Mouse (Mus musculus) hindbrain, embryonic 15.5 days (tissue): ENCODE data around the gene Etfb. TPM values are rescaled to one million over a fixed set of nuclear protein-coding genes. Genes with fewer than 3 reads are reported as not detected.

Experiments
- ATAC-seq: fragments of 200-750 bp; cut with Nextera tagmentation; 2 replicates; pipeline ENCODE4 v1.8.0; 2017; ENCODE audit warnings: low read depth, moderate number of reproducible peaks, moderate TSS enrichment; ENCODE audit not compliant: low FRiP score
- H3K27ac ChIP-seq: fragments of 300-500 bp; sonication (generic); replicated peaks from 2 replicates; pipeline ENCODE4 v1.5.1; 2015; ENCODE audit warnings: mild to moderate bottlenecking, inconsistent platforms
- H3K27me3 ChIP-seq: fragments of 300-500 bp; sonication (generic); 2 replicates; pipeline ENCODE4 v1.6.1; 2015; ENCODE audit warnings: control low read depth, inconsistent platforms
- H3K36me3 ChIP-seq: fragments of 300-500 bp; sonication (generic); 2 replicates; pipeline ENCODE4 v1.6.1; 2015; ENCODE audit warnings: control low read depth, inconsistent platforms
- H3K4me1 ChIP-seq: fragments of 300-500 bp; sonication (generic); replicated peaks from 2 replicates; pipeline ENCODE4 v1.6.1; 2015; ENCODE audit warnings: control low read depth, inconsistent platforms
- H3K4me2 ChIP-seq: fragments of 300-500 bp; sonication (generic); 2 replicates; pipeline ENCODE4 v1.6.1; 2015; ENCODE audit warnings: moderate library complexity, mild to moderate bottlenecking, inconsistent platforms
- H3K4me3 ChIP-seq: fragments of 300-500 bp; sonication (generic); 2 replicates; pipeline ENCODE4 v1.5.1; 2015; ENCODE audit warnings: mild to moderate bottlenecking, inconsistent platforms
- H3K9ac ChIP-seq: fragments of 300-500 bp; sonication (generic); 2 replicates; pipeline ENCODE4 v1.6.1; 2015; ENCODE audit warnings: inconsistent platforms
- H3K9me3 ChIP-seq: fragments of 300-500 bp; sonication (generic); 2 replicates; pipeline ENCODE4 v1.6.1; 2016; ENCODE audit warnings: control low read depth, inconsistent platforms
- WGBS: fragments of 180-500 bp; shearing (Covaris S2); methylation state at CpG from one replicate; pipeline ENCODE4 v1.1.7; 2015; 5-methylcytosine and 5-hydroxymethylcytosine counted together
- polyA plus RNA-seq: library from polyadenylated mRNA; unstranded; fragments of >200 nt; fragmentation: Nextera tagmentation; extraction: Ambion mirVana; gene quantifications from 2 replicates; pipeline ENCODE4 v1.2.1, GENCODE M21; 2015

The Etfb gene
- polyA plus RNA-seq, 1 experiment from 2014 or later: 129 TPM

- H3K9ac ChIP-seq: no peak overlapping the region
- no peak overlapping the region for H3K4me2 ChIP-seq
- WGBS: 77% methylated on average over 4 of the region's 4 CpGs
- H3K36me3 ChIP-seq: no peaks in the 10 kb centered on the region
- no peaks in the 10 kb centered on the region for H3K27me3 ChIP-seq
- no peak overlapping the region for H3K27ac ChIP-seq
- H3K4me3 ChIP-seq: no peak overlapping the region
- no peaks in the 10 kb centered on the region for H3K9me3 ChIP-seq
- no peak for ATAC-seq
- no peaks in the 10 kb centered on the region for H3K4me1 ChIP-seq
These were observed 11.0 kb upstream of the Etfb start for GRCm38 (mm10) chr7:43432891-43433290.

GRCm38 (mm10) chr7:43434676-43435075 is 9.2 kb upstream of the Etfb start:
- Histone ChIP-seq H3K4me3 (no peak overlapping the region), H3K9ac (no peak overlapping the region), H3K27me3 (no peaks in the 10 kb centered on the region), H3K4me2 (no peak overlapping the region), H3K36me3 (no peaks in the 10 kb centered on the region), H3K4me1 (no peaks in the 10 kb centered on the region), H3K27ac (no peak overlapping the region), H3K9me3 (no peaks in the 10 kb centered on the region)
- ATAC-seq: no peak
- WGBS: 79% methylated on average over 5 of the region's 5 CpGs

GRCm38 (mm10) chr7:43436341-43437255 is 7.3 kb upstream of the Etfb start, which contains the start of gene Nkg7:
TSS of gene Nkg7 (plus strand) at chr7:43437073.
- no peak within 1 kb of the TSS for H3K27ac ChIP-seq
- WGBS: 86% methylated on average over 10 of the region's 10 CpGs

GRCm38 (mm10) chr7:43438611-43439010 is 5.3 kb upstream of the Etfb start:
- Histone ChIP-seq H3K9me3 (no peaks in the 10 kb centered on the region), H3K9ac (no peak overlapping the region), H3K4me3 (no peak overlapping the region), H3K4me1 (peaks cover 10% of the 10 kb centered on the region), H3K27ac (no peak overlapping the region), H3K4me2 (no peak overlapping the region), H3K27me3 (no peaks in the 10 kb centered on the region), H3K36me3 (no peaks in the 10 kb centered on the region)
- WGBS: 87% methylated on average over 4 of the region's 4 CpGs
- ATAC-seq: no peak

More at GRCm38 (mm10) chr7:43436341-43437255, 7.3 kb upstream of the Etfb start, which contains the start of gene Nkg7:
- H3K4me3 ChIP-seq: no peak within 1 kb of the TSS
- H3K36me3 ChIP-seq: no peaks in the 10 kb centered on the region
- H3K4me2 ChIP-seq: no peak within 1 kb of the TSS
- H3K27me3 ChIP-seq: no peaks in the 10 kb centered on the region
- H3K4me1 ChIP-seq: no peaks in the 10 kb centered on the region
- no peak within 1 kb of the TSS for H3K9ac ChIP-seq
- no peak for ATAC-seq
- no peaks in the 10 kb centered on the region for H3K9me3 ChIP-seq

GRCm38 (mm10) chr7:43440482-43440881 is 3.4 kb upstream of the Etfb start, which contains the start of gene Cldnd2:
TSS of gene Cldnd2 (plus strand) at chr7:43440782.
- Histone ChIP-seq H3K27me3 (no peaks in the 10 kb centered on the region), H3K36me3 (no peaks in the 10 kb centered on the region), H3K4me3 (no peak within 1 kb of the TSS), H3K4me2 (no peak within 1 kb of the TSS), H3K9ac (no peak within 1 kb of the TSS), H3K9me3 (no peaks in the 10 kb centered on the region), H3K4me1 (peaks cover 21% of the 10 kb centered on the region), H3K27ac (no peak within 1 kb of the TSS)
- 81% methylated on average over 6 of the region's 6 CpGs for WGBS
- ATAC-seq: no peak

GRCm38 (mm10) chr7:43441071-43441470 is 2.8 kb upstream of the Etfb start:
- H3K4me1 ChIP-seq: peaks cover 21% of the 10 kb centered on the region
- no peak overlapping the region for H3K9ac ChIP-seq
- ATAC-seq: no peak
- H3K27me3 ChIP-seq: no peaks in the 10 kb centered on the region
- no peak overlapping the region for H3K4me2 ChIP-seq
- 82% methylated on average over 3 of the region's 3 CpGs for WGBS
- H3K27ac ChIP-seq: no peak overlapping the region
- H3K9me3 ChIP-seq: no peaks in the 10 kb centered on the region
- H3K36me3 ChIP-seq: no peaks in the 10 kb centered on the region
- no peak overlapping the region for H3K4me3 ChIP-seq

GRCm38 (mm10) chr7:43442684-43443083 is 1.2 kb upstream of the Etfb start:
- peak overlapping the region; percentile 52 for H3K9ac ChIP-seq
- peak overlapping the region; percentile 64 for H3K4me3 ChIP-seq
- peak overlapping the region; percentile 81 for H3K4me2 ChIP-seq
- no peaks in the 10 kb centered on the region for H3K9me3 ChIP-seq
- ATAC-seq: no peak
- H3K27me3 ChIP-seq: no peaks in the 10 kb centered on the region
- no peaks in the 10 kb centered on the region for H3K36me3 ChIP-seq
- WGBS: 7% methylated on average over 9 of the region's 9 CpGs
- H3K4me1 ChIP-seq: peaks cover 21% of the 10 kb centered on the region
- H3K27ac ChIP-seq: peak overlapping the region; percentile 82

- H3K9me3 ChIP-seq: no peaks in the 10 kb centered on the region
- peaks cover 21% of the 10 kb centered on the region for H3K4me1 ChIP-seq
- under 1% methylated on average over 36 of the region's 36 CpGs for WGBS
- peak overlapping the region; percentile 52 for H3K9ac ChIP-seq
- no peaks in the 10 kb centered on the region for H3K27me3 ChIP-seq
- ATAC-seq: peak; percentile 81
- peak overlapping the region; percentile 82 for H3K27ac ChIP-seq
- H3K4me2 ChIP-seq: peak overlapping the region; percentile 81
- no peaks in the 10 kb centered on the region for H3K36me3 ChIP-seq
- H3K4me3 ChIP-seq: peak overlapping the region; percentile 64
These were observed 562 bp upstream of the Etfb start for GRCm38 (mm10) chr7:43443126-43443916.

- no peaks in the 10 kb centered on the region for H3K27me3 ChIP-seq
- H3K36me3 ChIP-seq: 0 out of 2 replicates have a peak, but pooled peaks cover 2% of the 10 kb centered on the region
- H3K4me3 ChIP-seq: no peak overlapping the region
- 88% methylated on average over 4 of the region's 4 CpGs for WGBS
- no peak overlapping the region for H3K27ac ChIP-seq
- no peak overlapping the region for H3K4me2 ChIP-seq
- ATAC-seq: no peak
- H3K9ac ChIP-seq: no peak overlapping the region
- no peaks in the 10 kb centered on the region for H3K9me3 ChIP-seq
- peaks cover 13% of the 10 kb centered on the region for H3K4me1 ChIP-seq
These were observed 3.9 kb downstream of the Etfb start for GRCm38 (mm10) chr7:43447801-43448200.

- H3K27ac ChIP-seq: no peak overlapping the region
- no peaks in the 10 kb centered on the region for H3K9me3 ChIP-seq
- H3K4me3 ChIP-seq: no peak overlapping the region
- H3K4me1 ChIP-seq: peaks cover 10% of the 10 kb centered on the region
- peaks cover 6% of the 10 kb centered on the region; the same call in 1 of the 2 replicates for H3K36me3 ChIP-seq
- 87% methylated on average over 2 of the region's 3 CpGs for WGBS
- no peaks in the 10 kb centered on the region for H3K27me3 ChIP-seq
- ATAC-seq: no peak
- no peak overlapping the region for H3K9ac ChIP-seq
- H3K4me2 ChIP-seq: no peak overlapping the region
These were observed 4.4 kb downstream of the Etfb start for GRCm38 (mm10) chr7:43448246-43448645.

- 99% methylated on average over 2 of the region's 2 CpGs for WGBS
- H3K4me2 ChIP-seq: no peak overlapping the region
- peaks cover 14% of the 10 kb centered on the region; the same call in 1 of the 2 replicates for H3K36me3 ChIP-seq
- peaks cover 3% of the 10 kb centered on the region for H3K4me1 ChIP-seq
- H3K27ac ChIP-seq: no peak overlapping the region
- H3K4me3 ChIP-seq: no peak overlapping the region
- ATAC-seq: no peak
- no peaks in the 10 kb centered on the region for H3K9me3 ChIP-seq
- H3K9ac ChIP-seq: no peak overlapping the region
- no peaks in the 10 kb centered on the region for H3K27me3 ChIP-seq
These were observed 5.9 kb downstream of the Etfb start for GRCm38 (mm10) chr7:43449811-43450210.

- no peaks in the 10 kb centered on the region for H3K9me3 ChIP-seq
- H3K4me3 ChIP-seq: no peak overlapping the region
- WGBS: 94% methylated on average over 11 of the region's 11 CpGs
- no peak for ATAC-seq
- peaks cover 20% of the 10 kb centered on the region; the same call in 1 of the 2 replicates for H3K36me3 ChIP-seq
- no peaks in the 10 kb centered on the region for H3K4me1 ChIP-seq
- no peak overlapping the region for H3K9ac ChIP-seq
- no peak overlapping the region for H3K4me2 ChIP-seq
- no peak overlapping the region for H3K27ac ChIP-seq
- H3K27me3 ChIP-seq: no peaks in the 10 kb centered on the region
These were observed 7.8 kb downstream of the Etfb start for GRCm38 (mm10) chr7:43451726-43452125.
